Mouse (Mus musculus) c-Kit-positive CD71-positive TER-119-negative erythroid progenitor cells, embryonic 14.5 days (primary cell): ENCODE data around the gene Gabra1.

Experiments
- DNase-seq: peaks from one replicate; pipeline ENCODE4 v3.0.0-alpha.2; 2013; ENCODE audit warnings: low read depth

Gabra1 gene

GRCm38 (mm10) chr11:42182825-42183152 is at the start of gene Gabra1:
Gene Gabra1 (minus strand): TSS chr11:42182930.
- no peak for DNase-seq

GRCm38 (mm10) chr11:42181973-42182824 is 531 bp downstream of the Gabra1 start:
- DNase-seq: no peak

- DNase-seq: no peak
Observed at GRCm38 (mm10) chr11:42181426-42181825, 1.3 kb downstream of the Gabra1 start.

- DNase-seq: no peak
Observed at GRCm38 (mm10) chr11:42179535-42179934, 3.2 kb downstream of the Gabra1 start.

- DNase-seq: no peak
Observed at GRCm38 (mm10) chr11:42178296-42178695, 4.4 kb downstream of the Gabra1 start.

- DNase-seq: no peak
Observed at GRCm38 (mm10) chr11:42151396-42151795, 31.3 kb downstream of the Gabra1 start.

GRCm38 (mm10) chr11:42116931-42117330 is 65.8 kb downstream of the Gabra1 start:
- no peak for DNase-seq

- no peak for DNase-seq
Observed at GRCm38 (mm10) chr11:42110051-42110450, 72.7 kb downstream of the Gabra1 start.

GRCm38 (mm10) chr11:42109627-42110026 is 73.1 kb downstream of the Gabra1 start:
- no peak for DNase-seq

- no peak for DNase-seq
Observed at GRCm38 (mm10) chr11:42095556-42095955, 87.2 kb downstream of the Gabra1 start.
